Mouse (Mus musculus) liver, embryonic 15.5 days (tissue): Measurements from ENCODE around the gene Morc2a. TPM values are rescaled to one million over a fixed set of nuclear protein-coding genes. Genes with fewer than 3 reads are reported as not detected.

Source experiments
- ATAC-seq: fragments of 200-750 bp; cut with Nextera tagmentation; 2 replicates; pipeline ENCODE4 v1.8.0; 2017; ENCODE audit warnings: moderate number of reproducible peaks, mild to moderate bottlenecking, moderate library complexity; ENCODE audit not compliant: insufficient read depth
- H3K27ac ChIP-seq: fragments of 300-500 bp; sonication (generic); replicated peaks from 2 replicates; pipeline ENCODE4 v1.5.1; 2015; ENCODE audit warnings: mild to moderate bottlenecking, inconsistent platforms
- H3K27me3 ChIP-seq: fragments of 300-500 bp; sonication (generic); 2 replicates; pipeline ENCODE4 v1.6.1; 2015; ENCODE audit warnings: mild to moderate bottlenecking, inconsistent platforms
- H3K36me3 ChIP-seq: fragments of 300-500 bp; sonication (generic); replicated peaks from 2 replicates; pipeline ENCODE4 v1.6.1; 2015; ENCODE audit warnings: moderate library complexity, mild to moderate bottlenecking, inconsistent platforms
- H3K4me1 ChIP-seq: fragments of 300-500 bp; sonication (generic); replicated peaks from 2 replicates; pipeline ENCODE4 v1.6.1; 2015; ENCODE audit warnings: inconsistent platforms
- H3K4me2 ChIP-seq: fragments of 300-500 bp; sonication (generic); 2 replicates; pipeline ENCODE4 v1.6.1; 2015; ENCODE audit warnings: moderate library complexity, mild to moderate bottlenecking, inconsistent platforms
- H3K4me3 ChIP-seq: fragments of 300-500 bp; sonication (generic); replicated peaks from 2 replicates; pipeline ENCODE4 v1.5.1; 2015; ENCODE audit warnings: mild to moderate bottlenecking, inconsistent platforms
- H3K9ac ChIP-seq: fragments of 300-500 bp; sonication (generic); 2 replicates; pipeline ENCODE4 v1.6.1; 2015; ENCODE audit warnings: moderate library complexity, mild to moderate bottlenecking, inconsistent platforms
- H3K9me3 ChIP-seq: fragments of 300-500 bp; sonication (generic); replicated peaks from 2 replicates; pipeline ENCODE4 v1.6.1; 2016; ENCODE audit warnings: inconsistent platforms
- WGBS: fragments of 180-500 bp; shearing (Covaris S2); methylation state at CpG from one replicate; pipeline ENCODE4 v1.1.7; 2015; ENCODE audit warnings: mixed read lengths; ENCODE audit not compliant: insufficient replicate concordance; 5-methylcytosine and 5-hydroxymethylcytosine counted together
- polyA plus RNA-seq: library from polyadenylated mRNA; unstranded; fragments of >200 nt; fragmentation: Nextera tagmentation; extraction: Ambion mirVana; gene quantifications from 2 replicates; pipeline ENCODE4 v1.2.1, GENCODE M21; 2015

Gene Morc2a
- polyA plus RNA-seq, 1 experiment from 2014 or later, result 5.5 TPM

GRCm38 (mm10) chr11:3684723-3685430 lies 35.9 kb downstream of the Morc2a start:
- no peak overlapping the region for H3K9ac ChIP-seq
- no peaks in the 10 kb centered on the region for H3K9me3 ChIP-seq
- no peak overlapping the region for H3K4me3 ChIP-seq
- peaks cover 93% of the 10 kb centered on the region for H3K36me3 ChIP-seq
- H3K27ac ChIP-seq, result no peak overlapping the region
- ATAC-seq, result no peak
- 78% methylated on average over 5 of the region's 5 CpGs for WGBS
- no peaks in the 10 kb centered on the region for H3K4me1 ChIP-seq
- no peaks in the 10 kb centered on the region for H3K27me3 ChIP-seq
- H3K4me2 ChIP-seq, result no peak overlapping the region

- no peak for ATAC-seq
- H3K4me2 ChIP-seq, result no peak overlapping the region
- 86% methylated on average over 8 of the region's 8 CpGs for WGBS
- no peak overlapping the region for H3K4me3 ChIP-seq
- H3K9ac ChIP-seq, result no peak overlapping the region
- peaks cover 93% of the 10 kb centered on the region for H3K36me3 ChIP-seq
- no peak overlapping the region for H3K27ac ChIP-seq
- H3K27me3 ChIP-seq, result no peaks in the 10 kb centered on the region
- no peaks in the 10 kb centered on the region for H3K9me3 ChIP-seq
- no peaks in the 10 kb centered on the region for H3K4me1 ChIP-seq
These were observed 36.4 kb downstream of the Morc2a start for GRCm38 (mm10) chr11:3685431-3685830.

GRCm38 (mm10) chr11:3686318-3686717 lies 37.3 kb downstream of the Morc2a start:
- WGBS, result 79% methylated on average over 2 of the region's 2 CpGs
- H3K27ac ChIP-seq, result no peak overlapping the region
- no peak overlapping the region for H3K4me3 ChIP-seq
- H3K27me3 ChIP-seq, result no peaks in the 10 kb centered on the region
- no peaks in the 10 kb centered on the region for H3K9me3 ChIP-seq
- H3K9ac ChIP-seq, result no peak overlapping the region
- ATAC-seq, result no peak
- H3K4me1 ChIP-seq, result no peaks in the 10 kb centered on the region
- no peak overlapping the region for H3K4me2 ChIP-seq
- peaks cover 87% of the 10 kb centered on the region for H3K36me3 ChIP-seq

- no peaks in the 10 kb centered on the region for H3K4me1 ChIP-seq
- H3K9ac ChIP-seq, result no peak overlapping the region
- no peak overlapping the region for H3K4me3 ChIP-seq
- ATAC-seq, result no peak
- H3K36me3 ChIP-seq, result peaks cover 82% of the 10 kb centered on the region
- H3K27me3 ChIP-seq, result no peaks in the 10 kb centered on the region
- H3K9me3 ChIP-seq, result no peaks in the 10 kb centered on the region
- H3K4me2 ChIP-seq, result no peak overlapping the region
- no peak overlapping the region for H3K27ac ChIP-seq
- WGBS, result 74% methylated on average over 2 of the region's 2 CpGs
These were observed 37.9 kb downstream of the Morc2a start for GRCm38 (mm10) chr11:3686885-3687284.

GRCm38 (mm10) chr11:3691746-3692145 lies 42.8 kb downstream of the Morc2a start:
- WGBS, result 75% methylated on average over 2 of the region's 2 CpGs

GRCm38 (mm10) chr11:3696086-3696616 lies 47.2 kb downstream of the Morc2a start:
- no peaks in the 10 kb centered on the region for H3K36me3 ChIP-seq
- no peaks in the 10 kb centered on the region for H3K9me3 ChIP-seq
- no peak overlapping the region for H3K4me2 ChIP-seq
- no peak overlapping the region for H3K9ac ChIP-seq
- 61% methylated on average over 5 of the region's 5 CpGs for WGBS
- H3K27ac ChIP-seq, result no peak overlapping the region
- no peaks in the 10 kb centered on the region for H3K4me1 ChIP-seq
- H3K4me3 ChIP-seq, result no peak overlapping the region
- ATAC-seq, result no peak
- H3K27me3 ChIP-seq, result no peaks in the 10 kb centered on the region

More at GRCm38 (mm10) chr11:3691746-3692145, 42.8 kb downstream of the Morc2a start:
- H3K4me1 ChIP-seq, result no peaks in the 10 kb centered on the region
- H3K36me3 ChIP-seq, result peaks cover 38% of the 10 kb centered on the region
- no peak overlapping the region for H3K4me2 ChIP-seq
- no peak overlapping the region for H3K9ac ChIP-seq
- no peaks in the 10 kb centered on the region for H3K9me3 ChIP-seq
- H3K27me3 ChIP-seq, result no peaks in the 10 kb centered on the region
- no peak overlapping the region for H3K27ac ChIP-seq
- no peak for ATAC-seq
- H3K4me3 ChIP-seq, result no peak overlapping the region

- no peak overlapping the region for H3K4me3 ChIP-seq
- no peak overlapping the region for H3K27ac ChIP-seq
- no peaks in the 10 kb centered on the region for H3K4me1 ChIP-seq
- H3K36me3 ChIP-seq, result no peaks in the 10 kb centered on the region
- ATAC-seq, result no peak
- H3K4me2 ChIP-seq, result no peak overlapping the region
- no peaks in the 10 kb centered on the region for H3K27me3 ChIP-seq
- H3K9me3 ChIP-seq, result no peaks in the 10 kb centered on the region
- no peak overlapping the region for H3K9ac ChIP-seq
- 65% methylated on average over 3 of the region's 3 CpGs for WGBS
These were observed 48.5 kb downstream of the Morc2a start for GRCm38 (mm10) chr11:3697441-3697840.

- WGBS, result 52% methylated on average over 7 of the region's 7 CpGs
- ATAC-seq, result no peak
- H3K4me2 ChIP-seq, result no peak overlapping the region
- H3K4me3 ChIP-seq, result no peak overlapping the region
- no peaks in the 10 kb centered on the region for H3K36me3 ChIP-seq
- no peak overlapping the region for H3K9ac ChIP-seq
- no peaks in the 10 kb centered on the region for H3K27me3 ChIP-seq
- H3K27ac ChIP-seq, result no peak overlapping the region
- H3K9me3 ChIP-seq, result no peaks in the 10 kb centered on the region
- H3K4me1 ChIP-seq, result no peaks in the 10 kb centered on the region
These were observed 54.4 kb downstream of the Morc2a start for GRCm38 (mm10) chr11:3703089-3703992.

GRCm38 (mm10) chr11:3704404-3704803 lies 55.4 kb downstream of the Morc2a start:
- Histone ChIP-seq H3K27ac (no peak overlapping the region), H3K27me3 (no peaks in the 10 kb centered on the region), H3K4me2 (no peak overlapping the region), H3K4me1 (no peaks in the 10 kb centered on the region), H3K36me3 (no peaks in the 10 kb centered on the region), H3K9me3 (no peaks in the 10 kb centered on the region), H3K4me3 (no peak overlapping the region), H3K9ac (no peak overlapping the region)
- 65% methylated on average over 8 of the region's 8 CpGs for WGBS
- no peak for ATAC-seq

GRCm38 (mm10) chr11:3707057-3707456 lies 58.1 kb downstream of the Morc2a start:
- Histone ChIP-seq H3K27me3 (no peaks in the 10 kb centered on the region), H3K9me3 (no peaks in the 10 kb centered on the region), H3K36me3 (no peaks in the 10 kb centered on the region), H3K27ac (no peak overlapping the region), H3K4me1 (no peaks in the 10 kb centered on the region), H3K9ac (no peak overlapping the region), H3K4me2 (no peak overlapping the region), H3K4me3 (no peak overlapping the region)
- WGBS, result 38% methylated on average over 8 of the region's 8 CpGs
- ATAC-seq, result no peak

GRCm38 (mm10) chr11:3710203-3710602 lies 61.2 kb downstream of the Morc2a start:
- ATAC-seq, result no peak
- Histone ChIP-seq H3K4me1 (no peaks in the 10 kb centered on the region), H3K27me3 (no peaks in the 10 kb centered on the region), H3K36me3 (no peaks in the 10 kb centered on the region), H3K4me3 (no peak overlapping the region), H3K9ac (no peak overlapping the region), H3K27ac (no peak overlapping the region), H3K4me2 (no peak overlapping the region), H3K9me3 (no peaks in the 10 kb centered on the region)
- WGBS, result 47% methylated on average over 14 of the region's 14 CpGs
